ENCODE assay signal across 13 mouse cellular contexts in genomic region chr7:111676483-111676882, GRCm38 (mm10).
"Had no signal": no experiment of that assay in that cellular context is flagged by ENCODE, and none has a peak within 500 bp of the region (broad histone marks: within the 10 kb centered on the region; RNA-seq: fewer than 3 reads in every experiment).

No protein-coding gene starts in this region.

- H3K4me2 ChIP-seq: liver, embryonic 13.5 days; midbrain, embryonic 11.5 days had no signal

- H3K9ac ChIP-seq: liver, embryonic 13.5 days had no signal

- DNase-seq: kidney, postnatal 10 days; kidney, postnatal 36 days; layer of hippocampus, postnatal 36 days; liver, embryonic 13.5 days; lung, adult 2 months; lung, postnatal 14 days; lung, postnatal 4 days; midbrain, embryonic 14.5 days; right cerebral cortex, postnatal 25 days; thymus, adult 18-20 months; thymus, postnatal 36 days had no signal

- H3K4me3 ChIP-seq: left cerebral cortex, adult 2 months; liver, embryonic 13.5 days had no signal

- H3K4me1 ChIP-seq: liver, embryonic 13.5 days had no signal

- H3K27me3 ChIP-seq: liver, embryonic 13.5 days had no signal

- H3K27ac ChIP-seq: left cerebral cortex, adult 2 months; liver, embryonic 13.5 days had no signal

- H3K36me3 ChIP-seq: liver, embryonic 13.5 days had no signal

- H3K9me3 ChIP-seq: liver, embryonic 13.5 days had no signal
